Mouse (Mus musculus): ENCODE measurements around the gene Gm960. TPM values are rescaled to one million over a fixed set of nuclear protein-coding genes. Genes with fewer than 3 reads are reported as not detected.

Gene Gm960
- polyA plus RNA-seq, 1 experiment from 2014 or later: 5.4 TPM

- WGBS: 79% methylated on average over 5 of the region's 5 CpGs
- Histone ChIP-seq H3K27ac (replicated peaks) (no peak overlapping the region), H3K27me3 (no peaks in the 10 kb centered on the region), H3K9ac (no peak overlapping the region), H3K9me3 (replicated peaks) (no peaks in the 10 kb centered on the region), H3K4me1 (peaks cover 29% of the 10 kb centered on the region), H3K4me3 (replicated peaks) (no peak overlapping the region), H3K36me3 (peaks cover 33% of the 10 kb centered on the region), H3K4me2 (replicated peaks) (no peak overlapping the region)
- ATAC-seq (ENCODE audit: insufficient number of reproducible peaks, low FRiP score, low TSS enrichment, low read depth): no peak
These were observed 75.7 kb downstream of the Gm960 start for GRCm38 (mm10) chr19:4622780-4623179.

GRCm38 (mm10) chr19:4620721-4621120, 77.7 kb downstream of the Gm960 start:
- no peak overlapping the region for H3K27ac ChIP-seq (replicated peaks)
- no peak overlapping the region for H3K9ac ChIP-seq
- H3K4me3 ChIP-seq (replicated peaks): no peak overlapping the region
- no peaks in the 10 kb centered on the region for H3K27me3 ChIP-seq
- H3K4me1 ChIP-seq: peaks cover 26% of the 10 kb centered on the region
- H3K4me2 ChIP-seq (replicated peaks): no peak overlapping the region
- 89% methylated on average over 7 of the region's 7 CpGs for WGBS
- H3K9me3 ChIP-seq (replicated peaks): no peaks in the 10 kb centered on the region
- ATAC-seq (ENCODE audit: insufficient number of reproducible peaks, low FRiP score, low TSS enrichment, low read depth): no peak
- peaks cover 33% of the 10 kb centered on the region for H3K36me3 ChIP-seq

GRCm38 (mm10) chr19:4619461-4619860, 79.0 kb downstream of the Gm960 start:
- H3K36me3 ChIP-seq: peaks cover 33% of the 10 kb centered on the region
- no peaks in the 10 kb centered on the region for H3K9me3 ChIP-seq (replicated peaks)
- H3K27me3 ChIP-seq: no peaks in the 10 kb centered on the region
- ATAC-seq (ENCODE audit: insufficient number of reproducible peaks, low FRiP score, low TSS enrichment, low read depth): no peak
- no peak overlapping the region for H3K27ac ChIP-seq (replicated peaks)
- H3K4me2 ChIP-seq (replicated peaks): no peak overlapping the region
- H3K4me1 ChIP-seq: peaks cover 24% of the 10 kb centered on the region
- H3K9ac ChIP-seq: no peak overlapping the region
- 72% methylated on average over 10 of the region's 10 CpGs for WGBS
- no peak overlapping the region for H3K4me3 ChIP-seq (replicated peaks)

- WGBS: 32% methylated on average over 18 of the region's 18 CpGs
- H3K36me3 ChIP-seq: peaks cover 30% of the 10 kb centered on the region
- H3K9ac ChIP-seq: no peak overlapping the region
- peaks cover 26% of the 10 kb centered on the region for H3K4me1 ChIP-seq
- no peak overlapping the region for H3K4me2 ChIP-seq (replicated peaks)
- no peak for ATAC-seq (ENCODE audit: insufficient number of reproducible peaks, low FRiP score, low TSS enrichment, low read depth)
- no peak overlapping the region for H3K4me3 ChIP-seq (replicated peaks)
- no peaks in the 10 kb centered on the region for H3K9me3 ChIP-seq (replicated peaks)
- H3K27ac ChIP-seq (replicated peaks): no peak overlapping the region
- no peaks in the 10 kb centered on the region for H3K27me3 ChIP-seq
These were observed 80.3 kb downstream of the Gm960 start for GRCm38 (mm10) chr19:4618183-4618582.

- Histone ChIP-seq H3K4me2 (replicated peaks) (peak overlapping the region; percentile 75; the same call in 1 of the 2 replicates), H3K9ac (no peak overlapping the region), H3K9me3 (replicated peaks) (no peaks in the 10 kb centered on the region), H3K27ac (replicated peaks) (peak overlapping the region; percentile 90), H3K4me3 (replicated peaks) (no peak overlapping the region), H3K36me3 (peaks cover 34% of the 10 kb centered on the region), H3K27me3 (no peaks in the 10 kb centered on the region), H3K4me1 (peaks cover 41% of the 10 kb centered on the region)
- WGBS: 34% methylated on average over 4 of the region's 4 CpGs
- no peak for ATAC-seq (ENCODE audit: insufficient number of reproducible peaks, low FRiP score, low TSS enrichment, low read depth)
These were observed 81.9 kb downstream of the Gm960 start for GRCm38 (mm10) chr19:4616546-4616945.

- Histone ChIP-seq H3K4me2 (replicated peaks) (peak within 1 kb of the TSS; percentile 75), H3K4me1 (peaks cover 41% of the 10 kb centered on the region), H3K9me3 (replicated peaks) (no peaks in the 10 kb centered on the region), H3K9ac (peak within 1 kb of the TSS; percentile 91), H3K27ac (replicated peaks) (peak within 1 kb of the TSS; percentile 90), H3K27me3 (no peaks in the 10 kb centered on the region), H3K4me3 (replicated peaks) (peak within 1 kb of the TSS; percentile 86), H3K36me3 (peaks cover 29% of the 10 kb centered on the region)
- ATAC-seq (ENCODE audit: insufficient number of reproducible peaks, low FRiP score, low TSS enrichment, low read depth): peak; percentile 95
- under 1% methylated on average over 77 of the region's 87 CpGs for WGBS
These were observed 83.0 kb downstream of the Gm960 start, which contains the start of gene Lrfn4 for GRCm38 (mm10) chr19:4615151-4616093. Gene Lrfn4, minus strand, starts transcription at chr19:4615667.

GRCm38 (mm10) chr19:4614305-4615150, 83.9 kb downstream of the Gm960 start:
- H3K9me3 ChIP-seq (replicated peaks): no peaks in the 10 kb centered on the region
- peaks cover 41% of the 10 kb centered on the region for H3K4me1 ChIP-seq
- H3K27ac ChIP-seq (replicated peaks): peak overlapping the region; percentile 90
- H3K27me3 ChIP-seq: no peaks in the 10 kb centered on the region
- peak overlapping the region; percentile 75 for H3K4me2 ChIP-seq (replicated peaks)
- WGBS: 16% methylated on average over 42 of the region's 49 CpGs
- H3K36me3 ChIP-seq: peaks cover 29% of the 10 kb centered on the region
- ATAC-seq (ENCODE audit: insufficient number of reproducible peaks, low FRiP score, low TSS enrichment, low read depth): 0 out of 2 replicates have a peak, but pooled peaks have one; percentile 3
- H3K4me3 ChIP-seq (replicated peaks): peak overlapping the region; percentile 86
- peak overlapping the region; percentile 91 for H3K9ac ChIP-seq

- no peaks in the 10 kb centered on the region for H3K27me3 ChIP-seq
- H3K4me1 ChIP-seq: peaks cover 41% of the 10 kb centered on the region
- H3K9me3 ChIP-seq (replicated peaks): no peaks in the 10 kb centered on the region
- WGBS: 84% methylated on average over 33 of the region's 33 CpGs
- no peak for ATAC-seq (ENCODE audit: insufficient number of reproducible peaks, low FRiP score, low TSS enrichment, low read depth)
- peak overlapping the region; percentile 75 for H3K4me2 ChIP-seq (replicated peaks)
- peak overlapping the region; percentile 86 for H3K4me3 ChIP-seq (replicated peaks)
- H3K36me3 ChIP-seq: peaks cover 29% of the 10 kb centered on the region
- H3K27ac ChIP-seq (replicated peaks): no peak overlapping the region
- no peak overlapping the region for H3K9ac ChIP-seq
These were observed 84.8 kb downstream of the Gm960 start for GRCm38 (mm10) chr19:4613464-4614304.

- ATAC-seq (ENCODE audit: insufficient number of reproducible peaks, low FRiP score, low TSS enrichment, low read depth): no peak
- peaks cover 41% of the 10 kb centered on the region for H3K4me1 ChIP-seq
- H3K4me3 ChIP-seq (replicated peaks): no peak overlapping the region
- no peak overlapping the region for H3K4me2 ChIP-seq (replicated peaks)
- 84% methylated on average over 19 of the region's 19 CpGs for WGBS
- no peak overlapping the region for H3K9ac ChIP-seq
- no peaks in the 10 kb centered on the region for H3K9me3 ChIP-seq (replicated peaks)
- no peak overlapping the region for H3K27ac ChIP-seq (replicated peaks)
- H3K27me3 ChIP-seq: no peaks in the 10 kb centered on the region
- peaks cover 29% of the 10 kb centered on the region for H3K36me3 ChIP-seq
These were observed 86.1 kb downstream of the Gm960 start for GRCm38 (mm10) chr19:4612181-4612961.

- no peak overlapping the region for H3K27ac ChIP-seq (replicated peaks)
- H3K36me3 ChIP-seq: peaks cover 29% of the 10 kb centered on the region
- no peak overlapping the region for H3K4me2 ChIP-seq (replicated peaks)
- ATAC-seq (ENCODE audit: insufficient number of reproducible peaks, low FRiP score, low TSS enrichment, low read depth): no peak
- WGBS: 58% methylated on average over 4 of the region's 4 CpGs
- peaks cover 32% of the 10 kb centered on the region for H3K4me1 ChIP-seq
- H3K9ac ChIP-seq: no peak overlapping the region
- no peaks in the 10 kb centered on the region for H3K27me3 ChIP-seq
- H3K4me3 ChIP-seq (replicated peaks): no peak overlapping the region
- H3K9me3 ChIP-seq (replicated peaks): no peaks in the 10 kb centered on the region
These were observed 88.4 kb downstream of the Gm960 start for GRCm38 (mm10) chr19:4610109-4610508.

Measured in embryonic facial prominence, embryonic 15.5 days (tissue).